Mouse (Mus musculus) sigmoid colon, adult 10 weeks (tissue): ENCODE results near the gene Srp72. TPM values are rescaled to one million over a fixed set of nuclear protein-coding genes. Genes with fewer than 3 reads are reported as not detected.

ENCODE experiments used
- polyA plus RNA-seq: library from polyadenylated mRNA; stranded (reverse); fragments of 350-450 nt; fragmentation: Illumina TruSeq; extraction: RNeasy Lipid Tissue Mini Kit (QIAGEN cat#74804); gene quantifications from one replicate; pipeline ENCODE4 v1.2.3, GENCODE M21; 2014; ENCODE audit warnings: low read depth, low replicate concordance

Srp72 gene
- 199 TPM for polyA plus RNA-seq

GRCm38 (mm10) chr5:76974554-76975285, at the start of gene Srp72:
Gene Srp72 (plus strand): TSS chr5:76974683.

GRCm38 (mm10) chr5:76951106-76952027, 23.1 kb upstream of the Srp72 start, which contains the start of the genes Paics and Ppat:
Gene Paics (plus strand): TSS chr5:76951307.
Gene Ppat (minus strand): TSS chr5:76951578.

GRCm38 (mm10) chr5:77004051-77004821, 29.8 kb downstream of the Srp72 start, which contains the start of gene Arl9:
Gene Arl9 (plus strand): TSS chr5:77004055.

DNA sequence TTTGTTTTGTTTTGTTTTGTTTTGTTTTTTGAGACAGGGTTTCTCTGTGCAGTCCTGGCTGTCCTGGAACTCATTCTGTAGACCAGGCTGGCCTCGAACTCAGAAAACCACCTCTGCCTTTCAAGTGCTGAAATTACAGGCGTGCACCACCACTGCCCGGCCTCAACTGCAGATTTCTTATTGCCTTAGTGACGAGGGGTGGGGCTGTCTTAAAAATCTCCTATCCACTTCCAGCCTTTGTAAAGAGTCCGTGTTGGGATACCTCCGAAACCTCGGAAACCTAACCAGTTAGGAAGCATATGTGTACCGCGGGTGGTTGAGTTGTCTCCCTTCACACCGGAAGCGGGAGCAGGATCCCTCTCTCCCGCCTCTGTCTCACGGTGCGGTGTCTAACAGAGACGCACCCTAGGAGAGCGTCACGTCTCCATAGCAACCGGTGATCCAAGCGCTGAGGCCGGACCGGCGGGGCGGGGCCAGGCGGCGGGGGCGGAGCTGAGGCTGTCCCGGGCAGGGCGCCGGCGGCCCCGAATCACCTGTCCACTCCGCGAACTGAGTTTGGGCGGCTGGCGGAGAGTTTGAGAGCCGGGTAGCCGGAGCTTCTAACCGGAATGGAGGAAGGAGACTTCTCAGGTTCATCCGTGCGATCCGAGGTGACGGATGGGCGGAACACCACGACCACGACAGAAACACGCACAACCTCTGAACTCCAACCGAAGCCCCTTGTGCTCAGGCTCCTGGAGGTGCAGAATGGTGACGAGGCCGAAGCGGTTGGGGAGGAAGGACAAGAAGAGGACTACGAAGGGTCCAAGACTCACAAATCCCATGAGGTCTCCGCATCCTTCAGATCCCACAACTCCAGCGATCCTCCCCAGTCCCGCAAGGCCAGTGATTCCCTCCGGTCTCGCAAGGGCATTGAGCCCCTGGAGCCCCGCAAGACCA, 41.3 kb downstream of the Srp72 start, which contains the start of gene Thegl:
Gene Thegl, plus strand, starts transcription at position 480 of the 939 bp plus-strand sequence.

Other genes with a start within 250 kb of the Srp72 start
- 38.5 TPM for gene Aasdh, start 69.2 kb upstream of the Srp72 start, polyA plus RNA-seq
- 160 TPM for gene Paics, start 23.4 kb upstream of the Srp72 start, polyA plus RNA-seq
- 27.6 TPM for gene Ppat, start 23.1 kb upstream of the Srp72 start, polyA plus RNA-seq
- gene Arl9, start 29.4 kb downstream of the Srp72 start, polyA plus RNA-seq = 1.4 TPM
- not detected for gene Thegl, start 41.3 kb downstream of the Srp72 start, polyA plus RNA-seq
- gene Hopx, start 140.4 kb downstream of the Srp72 start, polyA plus RNA-seq = 25.3 TPM
- gene Spink2, start 236.8 kb downstream of the Srp72 start, polyA plus RNA-seq = not detected